Mouse (Mus musculus): Measurements from ENCODE around the gene Ric3.

Gene Ric3

DNA sequence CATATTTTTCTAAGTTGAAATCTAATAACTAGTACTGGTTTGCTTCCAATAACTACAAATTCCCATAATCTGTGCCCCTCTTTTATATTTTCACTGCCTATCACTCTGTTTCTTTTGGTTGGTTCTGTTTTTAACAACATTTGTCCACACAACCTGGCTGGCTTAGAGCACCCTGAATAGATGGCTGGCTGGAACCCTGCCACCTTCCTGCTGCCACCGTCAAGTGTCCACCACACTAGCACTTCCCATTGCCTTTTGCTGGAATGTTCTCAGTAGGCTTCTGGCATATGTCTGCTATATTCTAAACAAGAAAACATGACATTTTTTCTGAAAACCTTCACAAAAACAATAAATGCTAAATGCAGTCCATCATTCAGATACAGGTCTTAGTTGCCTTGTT, 32.3 kb downstream of the Ric3 start:
- no peak for DNase-seq (ENCODE audit: low read depth, low spot score)

DNA sequence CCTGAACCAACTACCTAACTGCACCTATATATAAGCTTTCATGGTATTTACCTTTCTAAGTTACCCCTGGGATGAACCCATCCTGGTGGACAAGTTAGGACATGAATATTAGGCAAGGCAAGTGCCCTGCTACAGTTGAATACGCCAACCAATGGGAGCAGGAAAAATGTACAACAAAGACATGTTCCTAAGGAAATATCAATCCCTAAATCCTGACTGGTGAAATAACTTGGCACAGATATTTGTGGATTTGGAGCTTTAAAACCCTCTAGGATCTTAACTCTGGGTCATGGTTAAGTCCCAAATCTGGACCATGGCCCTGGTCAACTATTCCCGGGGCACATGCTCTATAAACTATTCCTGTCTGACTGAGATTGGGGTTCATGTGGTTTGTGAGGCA, 37.3 kb downstream of the Ric3 start:
- no peak for DNase-seq (ENCODE audit: low read depth, low spot score)

DNA sequence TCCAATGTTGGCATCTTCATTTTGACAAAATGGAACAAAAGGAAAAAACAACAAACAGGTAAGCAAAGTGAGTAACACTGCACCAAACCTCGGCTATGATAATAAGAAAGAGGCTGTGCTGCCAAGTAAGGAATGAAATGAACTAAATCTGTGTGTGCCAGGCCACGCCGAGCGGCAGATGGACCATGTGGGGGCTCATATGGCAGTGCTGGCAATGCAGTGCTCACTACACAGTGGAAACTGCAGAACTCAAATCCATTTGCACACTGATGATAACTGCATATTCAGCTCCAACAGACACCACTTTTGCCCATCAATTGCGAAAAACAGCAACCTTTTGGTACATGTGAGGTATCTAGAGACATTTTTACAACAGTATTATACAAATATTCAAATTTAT, 43.7 kb downstream of the Ric3 start:
- no peak for DNase-seq (ENCODE audit: low read depth, low spot score)

DNA sequence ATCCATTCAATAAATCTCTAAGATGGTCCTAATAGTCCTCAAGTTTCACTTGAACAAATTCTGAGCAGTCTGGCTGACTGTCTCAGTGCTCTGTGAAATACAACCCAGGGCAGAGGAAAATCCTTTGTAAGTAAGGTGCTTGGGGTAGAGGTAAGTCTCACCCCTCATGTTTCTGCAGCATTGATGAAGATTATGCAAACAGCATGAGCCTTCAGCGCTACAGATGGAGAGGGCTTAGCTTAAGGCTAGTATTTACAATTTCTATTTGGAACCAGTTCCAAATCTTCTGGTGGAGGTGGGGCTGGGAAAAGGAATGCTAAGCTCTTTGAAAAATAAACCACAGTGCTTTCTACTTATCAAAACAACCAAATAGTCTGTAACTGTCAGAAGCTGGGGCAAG, 44.1 kb downstream of the Ric3 start:
- DNase-seq (ENCODE audit: low read depth, low spot score), result no peak

DNA sequence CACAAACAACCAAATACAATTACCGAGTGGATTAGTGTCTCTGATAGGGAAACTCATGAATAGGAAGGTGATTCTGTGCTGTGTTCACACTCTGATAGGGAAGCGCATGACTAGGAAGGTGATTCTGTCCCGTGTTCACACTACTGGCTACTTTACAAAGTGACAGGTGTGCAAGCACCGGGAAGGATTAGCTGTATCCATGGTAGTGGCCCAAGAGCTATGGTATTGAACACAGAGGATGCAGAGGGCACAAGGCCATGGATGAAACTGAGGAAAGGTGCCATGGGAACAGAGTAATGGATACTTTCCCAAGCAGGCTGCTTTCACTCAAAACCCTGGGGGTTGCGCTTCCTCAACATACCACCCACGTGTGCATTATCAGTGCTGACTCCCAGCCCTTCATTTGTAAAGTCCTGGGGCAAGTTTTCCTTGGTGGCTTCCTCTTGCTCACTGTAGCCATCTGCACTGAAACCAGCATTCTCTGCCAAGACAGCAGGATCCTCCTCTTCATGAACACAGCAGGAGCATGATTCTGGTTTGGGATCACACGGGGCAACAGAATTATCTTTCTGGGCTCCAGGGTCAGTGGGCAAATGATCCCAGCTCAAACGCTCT, 44.9 kb downstream of the Ric3 start:
- no peak for DNase-seq (ENCODE audit: low read depth, low spot score)

DNA sequence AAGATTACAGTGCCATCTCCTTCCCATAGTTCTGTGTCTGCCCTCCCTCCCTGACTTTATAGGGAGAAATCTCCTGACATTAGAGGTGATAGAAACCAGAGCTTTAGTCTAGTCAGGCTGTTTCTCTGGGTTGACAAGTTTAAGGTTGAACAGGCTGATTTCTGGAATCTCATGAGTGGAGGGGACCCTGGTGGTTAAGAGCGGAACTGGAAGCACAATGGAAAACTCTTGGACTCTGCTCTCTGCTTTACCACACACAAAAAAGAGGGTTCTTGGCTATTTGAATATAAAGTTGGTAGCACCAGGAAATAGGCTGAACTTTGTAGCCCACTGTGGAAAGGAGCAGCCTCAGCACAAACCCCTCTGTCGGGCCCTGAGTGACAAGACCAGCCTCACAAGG, 51.1 kb downstream of the Ric3 start:
- DNase-seq (ENCODE audit: low read depth, low spot score), result no peak

DNA sequence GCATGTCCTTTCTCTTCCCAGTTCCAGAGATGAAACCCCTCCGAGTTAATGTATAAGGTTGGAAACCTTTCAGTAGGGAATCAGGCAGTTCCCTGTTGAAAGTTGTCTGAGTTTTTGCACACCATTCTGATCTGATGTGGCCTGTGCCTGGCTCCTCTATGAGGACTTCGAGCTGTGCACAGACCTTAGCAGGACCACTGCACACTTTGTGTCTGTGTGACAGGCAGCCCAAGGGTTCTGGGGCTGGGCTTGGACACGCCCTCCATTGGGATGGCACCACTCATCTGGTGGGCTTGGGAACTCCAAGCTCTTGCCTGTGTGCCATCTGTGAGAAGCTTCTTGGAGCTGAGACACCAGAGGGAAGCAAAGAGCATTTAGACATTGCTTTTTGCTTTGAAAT, 51.8 kb downstream of the Ric3 start:
- no peak for DNase-seq (ENCODE audit: low read depth, low spot score)

DNA sequence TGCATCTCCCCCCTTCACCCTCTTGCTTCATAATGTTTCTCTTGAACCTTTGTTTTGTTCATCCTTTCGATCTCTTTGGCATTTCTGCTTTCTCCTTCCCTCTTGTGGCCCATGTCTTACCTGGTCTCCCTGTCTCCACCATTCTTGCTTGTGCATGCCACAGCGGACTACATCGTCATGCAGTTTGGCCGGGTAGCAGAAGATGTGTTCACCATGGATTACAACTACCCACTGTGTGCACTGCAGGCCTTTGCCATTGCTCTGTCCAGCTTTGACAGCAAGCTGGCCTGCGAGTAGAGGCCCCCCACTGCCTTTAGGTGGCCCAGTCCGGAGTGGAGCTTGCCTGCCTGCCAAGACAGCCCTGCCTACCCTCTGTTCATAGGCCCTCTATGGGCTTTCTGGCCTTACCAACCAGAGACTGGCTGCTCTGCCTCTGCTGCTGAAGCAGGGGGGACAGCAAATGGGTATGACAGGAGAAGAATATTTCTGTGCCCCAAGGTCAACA, 53.1 kb downstream of the Ric3 start:
- no peak for DNase-seq (ENCODE audit: low read depth, low spot score)

DNA sequence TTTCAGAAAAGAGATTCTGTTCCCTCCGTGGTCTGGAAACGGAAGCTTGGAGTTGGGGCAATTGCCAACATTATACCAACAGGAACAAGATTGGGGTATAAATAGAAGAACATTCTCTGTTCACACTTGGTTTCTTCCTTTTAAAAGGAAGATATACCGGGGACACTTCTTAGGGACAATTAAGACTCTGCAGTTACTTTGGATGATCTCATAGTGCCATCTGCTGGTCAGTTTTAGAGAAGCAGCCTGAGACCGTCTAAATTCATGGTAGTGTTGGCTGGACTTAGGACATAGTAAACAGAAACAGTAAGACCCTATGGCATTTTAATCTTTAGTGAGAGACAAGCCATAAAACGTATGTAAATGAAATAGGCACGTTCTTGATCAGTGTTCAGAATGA, 54.9 kb downstream of the Ric3 start:
- DNase-seq (ENCODE audit: low read depth, low spot score), result peak; percentile 60

DNA sequence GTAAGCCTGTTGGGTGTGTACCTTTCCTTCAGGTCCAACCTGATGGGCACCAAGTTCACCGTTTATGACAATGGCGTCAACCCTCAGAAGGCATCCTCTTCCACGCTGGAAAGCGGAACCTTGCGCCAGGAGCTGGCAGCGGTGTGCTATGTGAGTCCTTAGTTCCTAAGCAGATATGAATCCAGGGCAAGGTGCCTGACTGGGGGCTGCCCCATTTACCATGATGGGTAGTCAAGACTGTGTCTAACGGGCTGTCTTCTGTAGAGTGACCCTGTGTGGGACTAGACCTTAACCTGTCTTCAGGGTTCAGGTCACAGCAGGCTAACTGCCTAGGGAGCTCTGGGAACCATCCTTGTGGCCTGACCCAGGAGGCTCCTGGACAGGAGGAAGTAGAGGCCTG, 55.4 kb downstream of the Ric3 start:
- DNase-seq (ENCODE audit: low read depth, low spot score), result no peak

DNA sequence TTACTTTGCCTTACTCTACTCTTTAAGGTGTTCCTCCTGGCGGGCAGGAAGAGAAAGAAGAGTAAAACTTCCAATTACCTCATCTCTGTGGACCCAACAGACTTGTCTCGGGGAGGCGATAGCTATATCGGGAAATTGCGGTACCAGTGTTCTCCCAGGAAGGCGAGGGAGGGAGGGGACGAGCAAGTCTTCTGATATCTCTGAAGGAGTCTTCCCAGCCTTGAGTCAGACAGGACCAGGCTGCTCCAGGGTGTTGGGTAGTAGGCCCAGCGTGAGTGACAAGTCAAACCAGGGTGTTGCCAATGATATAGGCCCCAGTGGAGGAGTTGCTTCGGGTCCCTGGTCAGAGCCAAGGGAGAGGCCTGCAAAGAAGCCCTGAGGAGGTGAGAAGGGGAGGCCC, 56.2 kb downstream of the Ric3 start:
- DNase-seq (ENCODE audit: low read depth, low spot score), result no peak

DNA sequence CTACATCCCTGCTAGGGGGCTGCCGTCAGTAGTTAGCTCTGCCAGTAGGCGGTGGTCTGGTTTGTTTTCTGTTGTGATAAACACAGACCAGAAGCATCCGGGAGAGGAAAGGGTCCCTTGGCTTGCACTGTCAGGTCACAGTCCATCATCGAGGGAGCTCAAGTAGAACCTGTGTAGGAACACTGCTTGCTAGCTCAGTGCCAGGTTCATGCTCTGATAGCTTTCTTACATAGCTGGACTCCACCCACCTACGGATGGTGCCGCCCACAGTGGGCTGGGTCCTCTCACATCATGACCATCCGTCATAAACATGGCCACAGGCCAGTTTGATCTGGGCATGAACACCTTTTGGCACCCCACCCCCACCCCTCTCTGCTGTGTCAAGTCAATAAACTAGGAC, 57.4 kb downstream of the Ric3 start:
- no peak for DNase-seq (ENCODE audit: low read depth, low spot score)

DNA sequence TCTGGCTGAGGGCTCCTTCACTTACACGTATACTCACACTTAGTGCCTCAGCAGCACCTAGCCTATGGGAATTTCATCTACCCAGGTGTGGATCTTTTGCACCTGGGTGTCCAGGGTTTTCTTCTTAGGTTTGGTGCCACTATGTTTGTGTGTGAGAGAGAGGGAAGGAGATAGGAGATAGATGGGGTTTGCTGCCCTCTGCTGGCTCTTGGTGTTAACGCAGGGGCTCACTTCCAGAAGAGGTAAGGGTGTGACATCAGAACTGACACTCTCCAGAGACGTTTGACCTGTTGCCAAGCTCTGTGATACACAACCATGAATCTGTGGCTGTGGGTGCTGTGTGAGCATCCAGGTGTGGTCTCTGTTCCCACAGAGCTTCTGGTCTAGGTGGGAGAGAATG, 61.7 kb downstream of the Ric3 start:
- DNase-seq (ENCODE audit: low read depth, low spot score), result peak; percentile 76

DNA sequence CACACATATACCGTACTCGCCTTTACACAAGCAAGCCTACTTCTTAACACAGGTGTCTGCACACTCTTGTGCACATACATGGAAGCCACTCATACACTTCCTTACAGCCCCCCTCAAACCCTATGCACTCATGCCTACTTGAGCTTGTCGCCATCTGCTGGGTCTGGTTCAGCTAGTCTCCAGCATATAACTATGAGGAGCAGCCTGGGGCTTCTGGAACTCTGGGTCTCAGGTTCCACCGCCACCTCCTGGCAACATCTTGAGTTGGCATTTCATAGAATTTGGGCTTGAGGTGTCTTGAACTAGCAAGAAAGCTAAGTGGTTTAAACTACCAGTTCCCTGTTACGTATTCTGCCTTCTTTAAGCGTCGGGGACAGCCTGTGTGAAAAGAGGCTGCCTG, 63.9 kb downstream of the Ric3 start:
- DNase-seq (ENCODE audit: low read depth, low spot score), result no peak

DNA sequence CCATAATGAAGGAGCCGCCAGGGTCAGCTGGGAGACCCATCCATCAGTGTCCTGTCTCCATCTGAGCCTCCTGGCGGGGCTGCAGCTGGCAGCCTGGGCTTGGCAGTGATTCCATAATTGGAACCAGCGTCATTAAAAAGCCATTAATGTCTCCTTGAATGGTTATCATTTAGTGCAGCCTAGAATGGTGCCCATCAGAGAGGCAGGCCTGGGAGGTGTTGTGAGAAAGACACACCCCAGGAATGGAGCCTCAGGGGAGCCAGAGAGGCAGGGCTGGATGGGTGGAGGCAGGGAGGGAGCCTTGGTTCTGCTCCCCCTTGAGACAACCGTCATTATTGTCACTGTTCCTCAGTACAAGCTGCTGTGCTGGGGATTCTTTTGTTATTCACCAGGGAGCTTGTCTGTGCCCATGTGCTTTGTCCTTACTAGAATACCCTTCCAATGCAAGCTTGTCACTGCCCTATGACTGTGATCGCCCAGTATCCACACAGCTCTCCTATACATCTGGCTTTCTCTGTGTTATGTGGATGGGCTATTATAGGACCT, 66.7 kb downstream of the Ric3 start:
- DNase-seq (ENCODE audit: low read depth, low spot score), result no peak

DNA sequence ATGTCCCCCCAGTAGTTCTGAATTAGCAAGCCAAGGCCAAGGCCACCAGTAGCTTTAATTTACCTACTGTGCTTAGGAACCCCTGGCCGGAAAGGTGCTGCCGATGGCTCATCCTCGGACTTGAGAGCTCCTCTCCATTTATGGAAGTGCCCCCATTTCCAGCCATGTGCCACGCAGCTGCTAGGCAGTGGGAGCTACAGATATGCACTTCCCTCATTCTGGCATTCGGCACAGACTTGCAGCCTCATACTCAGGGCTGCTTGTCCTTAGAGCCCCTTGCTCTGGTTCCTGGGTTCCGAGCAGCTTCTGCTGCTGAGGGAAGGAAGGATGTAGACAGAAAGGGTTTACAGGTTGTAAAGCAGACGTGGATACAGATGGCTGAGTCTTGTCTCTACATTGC, 68.3 kb downstream of the Ric3 start:
- DNase-seq (ENCODE audit: low read depth, low spot score), result no peak

DNA sequence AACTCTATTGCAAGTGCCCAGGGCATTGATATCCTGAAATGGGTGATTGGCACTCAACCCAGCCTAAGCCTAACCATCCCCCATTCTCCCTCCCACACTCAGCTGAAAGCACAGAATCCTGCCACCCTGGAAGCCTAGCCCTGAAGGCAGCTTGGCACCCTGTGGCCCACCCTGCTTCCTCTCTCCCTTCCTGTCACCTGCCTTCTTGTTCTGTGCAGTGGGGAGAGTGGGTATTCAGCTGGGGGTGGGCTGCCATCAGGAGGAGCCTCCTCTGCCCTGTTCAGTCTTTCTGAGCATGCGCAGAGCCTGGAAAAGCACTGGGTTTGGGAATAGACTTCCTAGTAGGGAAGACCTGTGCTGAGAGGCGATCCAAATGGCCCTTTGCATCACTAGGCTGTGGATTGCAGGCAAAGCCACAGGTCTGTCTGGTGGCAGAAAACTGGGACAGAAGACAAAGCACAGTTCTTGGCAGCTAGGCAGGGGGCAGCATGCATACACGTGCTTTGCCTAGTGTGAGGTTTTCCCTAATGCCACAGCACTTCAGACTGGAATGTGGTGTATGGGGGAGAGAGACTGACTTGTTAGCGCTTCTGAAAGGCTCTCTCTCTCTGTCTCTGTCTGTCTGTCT, 70.0 kb downstream of the Ric3 start:
- DNase-seq (ENCODE audit: low read depth, low spot score), result no peak

DNA sequence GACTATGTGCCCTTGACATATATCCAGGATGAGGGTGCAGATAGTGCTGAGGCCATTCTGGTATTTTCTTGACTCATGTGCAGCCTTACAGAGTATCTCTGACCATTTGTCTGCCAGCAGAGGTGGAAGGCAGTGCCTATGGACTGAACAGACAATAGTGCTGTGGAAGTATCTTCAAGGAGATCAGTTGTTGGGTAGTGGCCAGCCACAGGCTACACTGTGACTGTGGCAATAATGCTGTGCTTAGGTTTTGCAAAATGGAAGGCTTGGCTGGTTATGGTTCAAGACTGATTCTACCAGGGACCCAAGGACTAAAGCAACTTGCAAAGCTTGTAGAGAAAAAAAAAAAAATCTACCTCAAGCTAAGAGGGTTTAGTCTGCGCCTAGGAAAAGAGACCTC, 70.6 kb downstream of the Ric3 start:
- DNase-seq (ENCODE audit: low read depth, low spot score), result no peak

DNA sequence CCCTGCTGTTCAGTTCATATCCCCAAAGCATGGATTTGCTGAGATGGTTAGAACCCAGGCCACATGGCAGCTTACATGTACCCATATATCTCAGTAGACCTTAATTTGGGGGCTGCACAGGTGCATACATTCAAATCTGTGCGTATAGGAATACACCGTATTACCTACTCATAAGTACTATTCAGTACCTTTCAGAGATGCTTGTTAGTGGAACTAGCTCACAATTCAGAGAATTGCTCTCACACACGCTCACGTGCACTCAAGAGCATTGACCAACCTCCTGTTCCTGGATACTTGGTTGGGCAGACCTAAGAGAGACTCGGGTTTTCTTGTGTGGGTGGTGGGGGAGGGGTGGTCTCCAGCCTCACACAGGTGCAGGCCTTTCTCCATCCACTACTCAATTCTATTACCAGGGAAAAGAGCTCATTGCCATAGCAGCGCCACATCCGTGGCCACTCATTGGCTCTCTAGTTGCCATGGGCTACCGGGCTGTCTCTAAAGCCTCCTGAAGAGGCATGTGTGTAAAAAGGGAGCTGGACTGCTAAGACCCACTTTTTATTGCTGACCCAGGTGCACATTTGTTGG, 71.4 kb downstream of the Ric3 start:
- peak; percentile 51 for DNase-seq (ENCODE audit: low read depth, low spot score)

DNA sequence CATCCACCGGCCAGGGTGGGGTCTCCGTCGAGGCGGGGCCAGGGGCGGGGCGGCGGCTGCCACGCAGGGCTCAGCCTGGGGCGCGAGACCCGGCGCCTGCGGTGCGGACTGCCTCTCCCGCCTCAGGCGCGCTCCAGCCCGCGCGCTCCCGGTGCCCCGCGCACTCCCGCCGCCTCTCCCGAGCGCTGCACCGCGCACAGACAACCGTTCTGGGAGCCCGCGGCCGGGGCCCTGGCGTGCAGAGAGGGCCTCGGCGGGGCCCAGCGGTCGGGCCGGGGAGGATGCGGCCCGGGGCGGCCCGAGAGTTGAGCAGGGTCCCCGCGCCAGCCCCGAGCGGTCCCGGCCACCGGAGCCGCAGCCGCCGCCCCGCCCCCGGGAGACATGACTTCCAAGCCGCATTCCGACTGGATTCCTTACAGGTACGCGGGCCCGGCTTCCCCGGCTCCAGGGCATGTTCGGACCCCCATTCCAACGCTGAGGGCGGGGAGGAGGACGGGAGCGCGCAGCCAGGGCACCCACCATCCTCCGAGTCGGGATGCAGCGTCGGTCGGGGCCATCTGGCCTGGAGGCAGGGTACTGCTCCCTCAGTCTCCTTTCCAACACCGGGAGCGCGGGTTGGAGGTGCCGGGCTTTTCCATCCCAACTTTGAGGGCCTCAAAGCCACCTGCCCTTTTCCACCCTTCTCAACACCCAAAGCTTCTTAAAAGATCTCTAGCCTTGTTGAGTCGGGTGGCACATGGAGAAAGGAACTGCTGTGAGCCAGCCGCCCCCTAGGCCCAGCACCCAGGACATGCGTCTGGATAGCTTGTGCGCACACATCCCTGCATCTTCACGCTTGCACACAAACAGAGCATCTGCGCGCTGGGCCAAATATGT, 72.2 kb downstream of the Ric3 start:
- peak; percentile 42 for DNase-seq (ENCODE audit: low read depth, low spot score)

DNA sequence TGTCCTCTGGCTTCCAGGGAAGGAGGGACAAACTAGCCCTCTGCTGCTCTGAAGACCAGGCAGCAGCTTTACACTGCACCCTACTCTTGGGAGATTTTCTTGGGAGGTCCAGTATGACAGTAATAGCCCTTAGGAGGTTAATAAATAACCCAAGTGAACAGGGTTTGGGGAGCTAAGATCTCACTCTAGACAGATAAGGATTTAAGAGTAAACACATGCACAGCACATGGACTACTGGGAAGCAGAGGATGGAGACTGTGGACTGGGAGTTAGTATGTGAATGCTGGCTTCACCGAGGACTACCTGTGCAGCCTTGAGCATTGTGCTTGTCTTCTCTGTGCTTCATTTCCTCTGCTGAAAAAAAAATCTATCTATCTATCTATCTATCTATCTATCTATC, 73.9 kb downstream of the Ric3 start:
- no peak for DNase-seq (ENCODE audit: low read depth, low spot score)

DNA sequence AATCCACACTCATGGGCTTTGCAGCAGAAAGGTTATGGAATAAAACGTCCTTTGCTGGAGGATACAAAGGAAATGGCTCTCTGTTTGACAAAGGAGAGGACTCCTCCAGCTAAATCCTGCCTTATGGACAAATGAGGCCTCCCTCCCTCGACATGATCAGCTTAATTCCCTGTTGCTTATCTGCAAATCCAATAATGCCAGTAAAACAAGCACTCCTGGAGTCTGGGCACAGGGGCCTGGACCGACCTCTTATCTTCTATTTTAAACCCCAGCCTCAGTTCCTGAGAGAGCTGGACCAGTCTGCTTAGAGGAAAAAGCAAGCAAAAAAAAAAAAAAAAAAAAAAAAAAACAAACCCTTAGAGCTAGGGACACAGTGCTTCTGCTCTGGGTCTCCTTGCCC, 79.5 kb downstream of the Ric3 start:
- DNase-seq (ENCODE audit: low read depth, low spot score), result no peak
